Mouse (Mus musculus): ENCODE measurements around the gene Gnl1. TPM values are rescaled to one million over a fixed set of nuclear protein-coding genes. Genes with fewer than 3 reads are reported as not detected.
"Not testable (repeated sequence)": the region's sequence is repeated elsewhere in the genome, so short reads cannot be mapped to it uniquely, and the experiment has no call there.

Gnl1 gene
- polyA plus RNA-seq (2015; fragmentation: Nextera tagmentation; extraction: Ambion mirVana) = 38.2 and 43.7 TPM in 2 replicates

- Histone ChIP-seq H3K27ac (peak within 1 kb of the TSS; percentile 97), H3K4me1 (replicated peaks; ENCODE audit: insufficient read depth, low read length) (peaks cover 12% of the 10 kb centered on the region; the same call in 1 of the 2 replicates), H3K36me3 (ENCODE audit: insufficient read depth, low read length) (peaks cover 20% of the 10 kb centered on the region), H3K9me3 (replicated peaks; ENCODE audit: low read length) (no peaks in the 10 kb centered on the region), H3K27me3 (ENCODE audit: insufficient read depth, low read length) (no peaks in the 10 kb centered on the region), H3K4me2 (ENCODE audit: low read length) (peak within 1 kb of the TSS; percentile 84), H3K4me3 (replicated peaks; ENCODE audit: low read depth, low read length) (peak within 1 kb of the TSS; percentile 95), H3K9ac (ENCODE audit: low read depth, low read length) (peak within 1 kb of the TSS; percentile 71)
- ATAC-seq (replicated peaks; ENCODE audit: low FRiP score, low read depth) = peak; percentile 89
- WGBS = under 1% methylated on average over 99 of the region's 109 CpGs
- DNase-seq (ENCODE audit: low spot score) = peak; percentile 97
- TF ChIP-seq CTCF (IDR thresholded peaks at IDR 0.05; ENCODE audit: low read depth) = no peak; the same call in 1 of the 2 replicates
These were observed at the start of gene Gnl1, which contains the start of gene Prr3 for GRCm38 (mm10) chr17:35979401-35980362. Gnl1 (plus strand) TSS chr17:35979851. Prr3 (minus strand) TSS chr17:35980236.

- peak; percentile 52 for ATAC-seq (replicated peaks; ENCODE audit: low FRiP score, low read depth)
These were observed 49.0 kb upstream of the Gnl1 start for GRCm38 (mm10) chr17:35930627-35931026.

GRCm38 (mm10) chr17:35932608-35933007 is 47.0 kb upstream of the Gnl1 start:
- no peaks in the 10 kb centered on the region for H3K27me3 ChIP-seq (ENCODE audit: insufficient read depth, low read length)
- DNase-seq (ENCODE audit: low spot score) (no peak), ATAC-seq (replicated peaks; ENCODE audit: low FRiP score, low read depth) (no peak)
- H3K36me3 ChIP-seq (ENCODE audit: insufficient read depth, low read length) = peaks cover 32% of the 10 kb centered on the region
- WGBS = 89% methylated on average over 4 of the region's 4 CpGs
- H3K4me3 ChIP-seq (replicated peaks; ENCODE audit: low read depth, low read length) = no peak overlapping the region
- TF ChIP-seq CTCF (IDR thresholded peaks at IDR 0.05; ENCODE audit: low read depth) = no peak
- H3K4me1 ChIP-seq (replicated peaks; ENCODE audit: insufficient read depth, low read length) = no peaks in the 10 kb centered on the region
- no peak overlapping the region for H3K4me2 ChIP-seq (ENCODE audit: low read length)
- H3K9me3 ChIP-seq (replicated peaks; ENCODE audit: low read length) = no peaks in the 10 kb centered on the region
- H3K9ac ChIP-seq (ENCODE audit: low read depth, low read length) = no peak overlapping the region
- no peak overlapping the region for H3K27ac ChIP-seq

More at GRCm38 (mm10) chr17:35930627-35931026, 49.0 kb upstream of the Gnl1 start:
- Histone ChIP-seq H3K4me1 (replicated peaks; ENCODE audit: insufficient read depth, low read length) (no peaks in the 10 kb centered on the region), H3K9me3 (replicated peaks; ENCODE audit: low read length) (no peaks in the 10 kb centered on the region), H3K4me2 (ENCODE audit: low read length) (no peak overlapping the region), H3K4me3 (replicated peaks; ENCODE audit: low read depth, low read length) (no peak overlapping the region), H3K27me3 (ENCODE audit: insufficient read depth, low read length) (no peaks in the 10 kb centered on the region), H3K9ac (ENCODE audit: low read depth, low read length) (no peak overlapping the region), H3K27ac (no peak overlapping the region), H3K36me3 (ENCODE audit: insufficient read depth, low read length) (peaks cover 45% of the 10 kb centered on the region)
- no peak for DNase-seq (ENCODE audit: low spot score)
- TF ChIP-seq CTCF (IDR thresholded peaks at IDR 0.05; ENCODE audit: low read depth) = no peak
- WGBS = 96% methylated on average over 12 of the region's 12 CpGs

- DNase-seq (ENCODE audit: low spot score); H3K4me2 ChIP-seq (ENCODE audit: low read length); H3K27ac ChIP-seq; H3K4me3 ChIP-seq (replicated peaks; ENCODE audit: low read depth, low read length); H3K36me3 ChIP-seq (ENCODE audit: insufficient read depth, low read length); H3K9me3 ChIP-seq (replicated peaks; ENCODE audit: low read length); H3K27me3 ChIP-seq (ENCODE audit: insufficient read depth, low read length); ATAC-seq (replicated peaks; ENCODE audit: low FRiP score, low read depth); H3K4me1 ChIP-seq (replicated peaks; ENCODE audit: insufficient read depth, low read length); H3K9ac ChIP-seq (ENCODE audit: low read depth, low read length): not testable (repeated sequence)
- WGBS = 88% methylated on average over 14 of the region's 14 CpGs
These were observed 43.9 kb upstream of the Gnl1 start for GRCm38 (mm10) chr17:35935763-35936162.

GRCm38 (mm10) chr17:35937700-35938348 is 41.8 kb upstream of the Gnl1 start:
- H3K4me3 ChIP-seq (replicated peaks; ENCODE audit: low read depth, low read length) = no peak overlapping the region
- WGBS = 48% methylated on average over 2 of the region's 2 CpGs
- ATAC-seq (replicated peaks; ENCODE audit: low FRiP score, low read depth) (peak; percentile 66), DNase-seq (ENCODE audit: low spot score) (peak; percentile 81)
- H3K36me3 ChIP-seq (ENCODE audit: insufficient read depth, low read length) = no peaks in the 10 kb centered on the region
- no peak overlapping the region for H3K27ac ChIP-seq
- H3K9me3 ChIP-seq (replicated peaks; ENCODE audit: low read length) = no peaks in the 10 kb centered on the region
- H3K4me1 ChIP-seq (replicated peaks; ENCODE audit: insufficient read depth, low read length) = no peaks in the 10 kb centered on the region
- peak; percentile 88 for TF ChIP-seq CTCF (IDR thresholded peaks at IDR 0.05; ENCODE audit: low read depth)
- H3K4me2 ChIP-seq (ENCODE audit: low read length) = no peak overlapping the region
- H3K27me3 ChIP-seq (ENCODE audit: insufficient read depth, low read length) = no peaks in the 10 kb centered on the region
- no peak overlapping the region for H3K9ac ChIP-seq (ENCODE audit: low read depth, low read length)

GRCm38 (mm10) chr17:35939108-35939507 is 40.5 kb upstream of the Gnl1 start:
- H3K9ac ChIP-seq (ENCODE audit: low read depth, low read length) = no peak overlapping the region
- H3K4me1 ChIP-seq (replicated peaks; ENCODE audit: insufficient read depth, low read length) = no peaks in the 10 kb centered on the region
- no peak for DNase-seq (ENCODE audit: low spot score)
- no peak for TF ChIP-seq CTCF (IDR thresholded peaks at IDR 0.05; ENCODE audit: low read depth)
- 56% methylated on average over 2 of the region's 2 CpGs for WGBS
- H3K36me3 ChIP-seq (ENCODE audit: insufficient read depth, low read length) = no peaks in the 10 kb centered on the region
- H3K4me3 ChIP-seq (replicated peaks; ENCODE audit: low read depth, low read length) = no peak overlapping the region
- H3K9me3 ChIP-seq (replicated peaks; ENCODE audit: low read length) = no peaks in the 10 kb centered on the region
- no peak overlapping the region for H3K27ac ChIP-seq
- ATAC-seq (replicated peaks; ENCODE audit: low FRiP score, low read depth) = no peak
- H3K27me3 ChIP-seq (ENCODE audit: insufficient read depth, low read length) = no peaks in the 10 kb centered on the region
- H3K4me2 ChIP-seq (ENCODE audit: low read length) = no peak overlapping the region

Measured in kidney, postnatal 0 days (tissue).